Mouse (Mus musculus) gastrocnemius, adult 8-10 months (tissue): ENCODE measurements at regions not wholly inside any gene's neighbourhood (a gene's known extent, or its start where the extent isn't known, plus 50 kb on each side); places are given as distances from the start of the nearest gene placed in this dataset.

ENCODE experiments used
- DNase-seq, 2 experiments: peaks; one replicate each; pipeline ENCODE4 v3.0.0; 2022; ENCODE audit warnings: low spot score in 2 of 2

- peak in 1 of 2 experiments; percentile 30 for DNase-seq
Measured at GRCm38 (mm10) chr17:7680658-7681057, 146.4 kb downstream of the Fndc1 start.

GRCm38 (mm10) chr17:7679786-7680185 lies 147.3 kb downstream of the Fndc1 start:
- DNase-seq: no peak

- DNase-seq: no peak
Measured at GRCm38 (mm10) chr17:7678898-7679297, 148.2 kb downstream of the Fndc1 start.

GRCm38 (mm10) chr17:7677796-7678195 lies 149.3 kb downstream of the Fndc1 start:
- DNase-seq: no peak

GRCm38 (mm10) chr17:7677301-7677700 lies 149.8 kb downstream of the Fndc1 start:
- peak in 1 of 2 experiments; percentile 18 for DNase-seq

- DNase-seq: no peak
Measured at GRCm38 (mm10) chr17:7676776-7677175, 150.3 kb downstream of the Fndc1 start.

GRCm38 (mm10) chr17:7674511-7674910 lies 152.6 kb downstream of the Fndc1 start:
- no peak for DNase-seq

- no peak for DNase-seq
Measured at GRCm38 (mm10) chr17:7667826-7668225, 159.3 kb downstream of the Fndc1 start.

GRCm38 (mm10) chr17:7666781-7667398 lies 160.2 kb downstream of the Fndc1 start:
- no peak for DNase-seq

GRCm38 (mm10) chr17:7666207-7666606 lies 160.9 kb downstream of the Fndc1 start:
- no peak for DNase-seq

- DNase-seq: no peak
Measured at GRCm38 (mm10) chr17:7665686-7666085, 161.4 kb downstream of the Fndc1 start.

- peak; percentile 43 to 63 for DNase-seq
Measured at GRCm38 (mm10) chr17:7663896-7664880, 162.9 kb downstream of the Fndc1 start.

GRCm38 (mm10) chr17:7656503-7656902 lies 170.6 kb downstream of the Fndc1 start:
- no peak for DNase-seq

- no peak for DNase-seq
Measured at GRCm38 (mm10) chr17:7655966-7656365, 171.1 kb downstream of the Fndc1 start.

GRCm38 (mm10) chr17:7654064-7654564 lies 173.0 kb downstream of the Fndc1 start:
- no peak for DNase-seq

- no peak for DNase-seq
Measured at GRCm38 (mm10) chr17:7652037-7652436, 175.1 kb downstream of the Fndc1 start.

- DNase-seq: peak in 1 of 2 experiments; percentile 31
Measured at GRCm38 (mm10) chr17:7650417-7650816, 176.7 kb downstream of the Fndc1 start.

- no peak for DNase-seq
Measured at GRCm38 (mm10) chr17:7644857-7645481, 182.1 kb downstream of the Fndc1 start.

- DNase-seq: no peak
Measured at GRCm38 (mm10) chr17:7643640-7644039, 183.5 kb downstream of the Fndc1 start.

- no peak for DNase-seq
Measured at GRCm38 (mm10) chr17:7642442-7642887, 184.6 kb downstream of the Fndc1 start.

GRCm38 (mm10) chr17:7634291-7634664 lies 192.8 kb downstream of the Fndc1 start:
- DNase-seq: no peak
